Mouse (Mus musculus): ENCODE measurements around the gene Tas2r121.
"Not testable (repeated sequence)": the region's sequence is repeated elsewhere in the genome, so short reads cannot be mapped to it uniquely, and the experiment has no call there.

Tas2r121 gene

GRCm38 (mm10) chr6:132700907-132701306, at the start of gene Tas2r121:
Gene Tas2r121 (minus strand): TSS chr6:132701007.
- no peak for DNase-seq (ENCODE audit: low spot score in 2 of 2)

GRCm38 (mm10) chr6:132750206-132750605, 49.4 kb upstream of the Tas2r121 start:
- DNase-seq (ENCODE audit: low spot score in 2 of 2): peak in 1 of 2 experiments; percentile 6

- no peak for DNase-seq (ENCODE audit: low spot score in 2 of 2)
Observed at GRCm38 (mm10) chr6:132737935-132738334, 37.1 kb upstream of the Tas2r121 start, which contains the start of gene Tas2r115. Gene Tas2r115 (minus strand): TSS chr6:132738035.

- DNase-seq (ENCODE audit: low spot score in 2 of 2): no peak
Observed at GRCm38 (mm10) chr6:132711828-132712227, 11.0 kb upstream of the Tas2r121 start, which contains the start of gene Tas2r122. Gene Tas2r122 (minus strand): TSS chr6:132711928.

GRCm38 (mm10) chr6:132691596-132691995, 9.2 kb downstream of the Tas2r121 start:
- DNase-seq (ENCODE audit: low spot score in 2 of 2): not testable (repeated sequence)

- no peak for DNase-seq (ENCODE audit: low spot score in 2 of 2)
Observed at GRCm38 (mm10) chr6:132656653-132657052, 44.2 kb downstream of the Tas2r121 start, which contains the start of gene Tas2r120. Gene Tas2r120 (plus strand): TSS chr6:132656953.

- DNase-seq (ENCODE audit: low spot score in 2 of 2): no peak
Observed at GRCm38 (mm10) chr6:132651426-132651825, 49.4 kb downstream of the Tas2r121 start, which contains the start of gene A630073D07Rik. Gene A630073D07Rik (minus strand): TSS chr6:132651526.

All from left cerebral cortex, adult 9 months (tissue).